Mouse (Mus musculus) embryonic fibroblast, embryonic 13.5 days (primary cell): Measurements from ENCODE around the gene Sult1b1.

Experiments
- CTCF ChIP-seq: IDR thresholded peaks from 2 replicates; pipeline ENCODE4 v1.5.1; 2011; ENCODE audit warnings: mild to moderate bottlenecking, control low read depth, low read length, moderate library complexity, borderline replicate concordance; ENCODE audit not compliant: insufficient read depth
- POLR2A ChIP-seq: IDR thresholded peaks from 2 replicates; pipeline ENCODE4 v1.6.1; 2011; ENCODE audit warnings: low read depth, mild to moderate bottlenecking, control low read depth, low read length, moderate library complexity

DNA sequence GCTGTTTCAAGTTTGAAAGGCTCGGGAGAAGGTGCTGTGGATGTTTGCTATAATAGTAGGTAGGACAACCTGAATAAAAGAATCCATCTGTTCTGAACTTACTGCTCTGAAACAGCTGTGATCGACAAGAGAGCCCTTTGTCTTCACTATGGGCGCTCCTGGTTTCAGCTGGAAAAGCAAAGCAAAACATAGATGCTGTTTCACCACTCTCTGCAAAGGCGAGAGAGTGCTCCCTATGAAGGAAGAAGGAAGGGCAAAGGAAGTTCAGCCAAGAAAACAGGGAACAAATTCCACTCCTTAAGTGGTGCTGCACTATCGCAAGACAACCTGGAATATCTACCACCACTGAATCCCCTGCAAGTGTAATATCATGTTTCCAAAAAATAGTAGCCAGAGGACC lies 35.5 kb upstream of the Sult1b1 start:
- TF ChIP-seq POLR2A (no peak), CTCF (no peak)
